Mouse (Mus musculus) spleen, adult 2 months (tissue): ENCODE measurements around the gene Mrpl16.

Experiments used
- CTCF ChIP-seq: fragments of 200-500 bp; IDR thresholded peaks from 2 replicates; pipeline ENCODE4 v1.5.1; 2011; ENCODE audit warnings: mild to moderate bottlenecking, inconsistent platforms; ENCODE audit not compliant: insufficient read depth, insufficient read length, insufficient replicate concordance; ENCODE audit errors: extremely low read depth
- POLR2A ChIP-seq: fragments of 200-500 bp; IDR thresholded peaks from 2 replicates; pipeline ENCODE4 v1.6.1; 2011; ENCODE audit warnings: low read depth, low read length, inconsistent platforms

- no peak for TF ChIP-seq CTCF
- TF ChIP-seq POLR2A, result no peak
Observed at GRCm38 (mm10) chr19:11816706-11817105, 46.5 kb downstream of the Mrpl16 start.
